Mouse (Mus musculus) embryonic facial prominence, embryonic 14.5 days (tissue): ENCODE measurements around the gene Rapgef2. TPM values are rescaled to one million over a fixed set of nuclear protein-coding genes. Genes with fewer than 3 reads are reported as not detected.
"Not testable (repeated sequence)": the region's sequence is repeated elsewhere in the genome, so short reads cannot be mapped to it uniquely, and the experiment has no call there.

ENCODE experiments used
- ATAC-seq: fragments of 200-750 bp; cut with Nextera tagmentation; 2 replicates; pipeline ENCODE4 v1.8.0; 2017; ENCODE audit warnings: low read depth, moderate number of reproducible peaks, moderate TSS enrichment
- DNase-seq: peaks from one replicate; pipeline ENCODE4 v3.0.0-alpha.2; 2015; ENCODE audit warnings: low spot score
- H3K27ac ChIP-seq: fragments of 300-500 bp; sonication (generic); replicated peaks from 2 replicates; pipeline ENCODE4 v1.5.1; 2014; ENCODE audit warnings: low read depth, mild to moderate bottlenecking, low read length, moderate library complexity
- H3K27me3 ChIP-seq: fragments of 300-500 bp; sonication (generic); replicated peaks from 2 replicates; pipeline ENCODE4 v1.6.1; 2014; ENCODE audit warnings: low read length; ENCODE audit not compliant: control insufficient read depth, insufficient read depth
- H3K36me3 ChIP-seq: fragments of 300-500 bp; sonication (generic); 2 replicates; pipeline ENCODE4 v1.6.1; 2014; ENCODE audit warnings: low read length, mixed read lengths; ENCODE audit not compliant: control insufficient read depth, insufficient read depth
- H3K4me1 ChIP-seq: fragments of 300-500 bp; sonication (generic); 2 replicates; pipeline ENCODE4 v1.6.1; 2014; ENCODE audit warnings: antibody characterized with exemption, low read length; ENCODE audit not compliant: control insufficient read depth, insufficient read depth
- H3K4me2 ChIP-seq: fragments of 300-500 bp; sonication (generic); 2 replicates; pipeline ENCODE4 v1.6.1; 2014; ENCODE audit warnings: low read depth, mild to moderate bottlenecking, low read length, moderate library complexity, mixed read lengths
- H3K4me3 ChIP-seq: fragments of 300-500 bp; sonication (generic); 2 replicates; pipeline ENCODE4 v1.5.1; 2014; ENCODE audit warnings: low read depth, mild to moderate bottlenecking, low read length
- H3K9ac ChIP-seq: fragments of 300-500 bp; sonication (generic); 2 replicates; pipeline ENCODE4 v1.6.1; 2014; ENCODE audit warnings: low read depth, mild to moderate bottlenecking, low read length, moderate library complexity, mixed read lengths
- H3K9me3 ChIP-seq: fragments of 300-500 bp; sonication (generic); 2 replicates; pipeline ENCODE4 v1.6.1; 2016; ENCODE audit warnings: low read length; ENCODE audit not compliant: control insufficient read depth
- WGBS: fragments of 180-500 bp; shearing (Covaris S2); extraction: QIAGEN DNeasy Blood & Tissue Kit; methylation state at CpG from one replicate; pipeline ENCODE4 v1.1.7; 2014; 5-methylcytosine and 5-hydroxymethylcytosine counted together
- polyA plus RNA-seq: library from polyadenylated mRNA; unstranded; fragments of >200 nt; fragmentation: Nextera tagmentation; extraction: Ambion mirVana; gene quantifications from 2 replicates; pipeline ENCODE4 v1.2.1, GENCODE M21; 2014

Gene Rapgef2
- polyA plus RNA-seq, 1 experiment from 2014 or later, result 8.5 TPM

GRCm38 (mm10) chr3:79180086-79180485, 106.2 kb downstream of the Rapgef2 start:
- DNase-seq (peak; percentile 62), ATAC-seq (peak; percentile 48; the same call in 1 of the 2 replicates)
- 29% methylated on average over 8 of the region's 8 CpGs for WGBS
- Histone ChIP-seq H3K4me1 (peaks cover 38% of the 10 kb centered on the region), H3K4me2 (peak overlapping the region; percentile 25; the same call in 1 of the 2 replicates), H3K4me3 (no peak overlapping the region), H3K27ac (no peak overlapping the region), H3K9me3 (no peaks in the 10 kb centered on the region), H3K36me3 (no peaks in the 10 kb centered on the region), H3K27me3 (no peaks in the 10 kb centered on the region), H3K9ac (no peak overlapping the region)

GRCm38 (mm10) chr3:79179499-79180053, 106.7 kb downstream of the Rapgef2 start:
- Histone ChIP-seq H3K4me1 (peaks cover 38% of the 10 kb centered on the region), H3K4me3 (no peak overlapping the region), H3K27ac (no peak overlapping the region), H3K27me3 (no peaks in the 10 kb centered on the region), H3K9ac (no peak overlapping the region), H3K4me2 (peak overlapping the region; percentile 25; the same call in 1 of the 2 replicates), H3K9me3 (no peaks in the 10 kb centered on the region), H3K36me3 (no peaks in the 10 kb centered on the region)
- WGBS, result 77% methylated on average over 2 of the region's 2 CpGs
- DNase-seq (no peak), ATAC-seq (no peak)

GRCm38 (mm10) chr3:79178708-79179107, 107.6 kb downstream of the Rapgef2 start:
- H3K4me3 ChIP-seq, result no peak overlapping the region
- H3K4me1 ChIP-seq, result peaks cover 38% of the 10 kb centered on the region
- no peaks in the 10 kb centered on the region for H3K9me3 ChIP-seq
- H3K4me2 ChIP-seq, result no peak overlapping the region
- no peaks in the 10 kb centered on the region for H3K27me3 ChIP-seq
- H3K27ac ChIP-seq, result no peak overlapping the region
- ATAC-seq (no peak), DNase-seq (no peak)
- no peaks in the 10 kb centered on the region for H3K36me3 ChIP-seq
- no peak overlapping the region for H3K9ac ChIP-seq
- WGBS, result 49% methylated on average over 3 of the region's 3 CpGs

- peaks cover 38% of the 10 kb centered on the region for H3K4me1 ChIP-seq
- 63% methylated on average over 6 of the region's 6 CpGs for WGBS
- H3K27ac ChIP-seq, result no peak overlapping the region
Observed at GRCm38 (mm10) chr3:79178070-79178469, 108.2 kb downstream of the Rapgef2 start.

GRCm38 (mm10) chr3:79177136-79177870, 109.0 kb downstream of the Rapgef2 start:
- Histone ChIP-seq H3K4me2 (no peak overlapping the region), H3K9ac (no peak overlapping the region), H3K9me3 (no peaks in the 10 kb centered on the region), H3K27me3 (no peaks in the 10 kb centered on the region), H3K4me3 (no peak overlapping the region), H3K36me3 (peaks cover 7% of the 10 kb centered on the region; the same call in 1 of the 2 replicates), H3K4me1 (peaks cover 38% of the 10 kb centered on the region), H3K27ac (no peak overlapping the region)
- DNase-seq (no peak), ATAC-seq (no peak)
- WGBS, result 83% methylated on average over 8 of the region's 8 CpGs

More at GRCm38 (mm10) chr3:79178070-79178469, 108.2 kb downstream of the Rapgef2 start:
- Histone ChIP-seq H3K4me2 (no peak overlapping the region), H3K36me3 (no peaks in the 10 kb centered on the region), H3K9me3 (no peaks in the 10 kb centered on the region), H3K9ac (no peak overlapping the region), H3K4me3 (no peak overlapping the region), H3K27me3 (no peaks in the 10 kb centered on the region)
- no peak for ATAC-seq
- no peak for DNase-seq

GRCm38 (mm10) chr3:79174168-79174567, 112.1 kb downstream of the Rapgef2 start:
- DNase-seq (no peak), ATAC-seq (no peak)
- no peak overlapping the region for H3K4me2 ChIP-seq
- H3K27ac ChIP-seq, result no peak overlapping the region
- no peaks in the 10 kb centered on the region for H3K27me3 ChIP-seq
- H3K4me1 ChIP-seq, result peaks cover 13% of the 10 kb centered on the region
- WGBS, result 77% methylated on average over 6 of the region's 6 CpGs
- H3K36me3 ChIP-seq, result peaks cover 14% of the 10 kb centered on the region
- H3K9me3 ChIP-seq, result no peaks in the 10 kb centered on the region
- H3K9ac ChIP-seq, result no peak overlapping the region
- no peak overlapping the region for H3K4me3 ChIP-seq

GRCm38 (mm10) chr3:79173291-79173690, 113.0 kb downstream of the Rapgef2 start:
- no peak for DNase-seq
- Histone ChIP-seq H3K4me2 (no peak overlapping the region), H3K4me1 (peaks cover 7% of the 10 kb centered on the region; the same call in 1 of the 2 replicates), H3K9me3 (no peaks in the 10 kb centered on the region), H3K4me3 (no peak overlapping the region), H3K9ac (no peak overlapping the region), H3K27ac (no peak overlapping the region), H3K36me3 (peaks cover 14% of the 10 kb centered on the region), H3K27me3 (no peaks in the 10 kb centered on the region)
- WGBS, result 78% methylated on average over 5 of the region's 5 CpGs
- no peak for ATAC-seq

- ATAC-seq, H3K9ac ChIP-seq, H3K9me3 ChIP-seq, H3K4me3 ChIP-seq, H3K4me1 ChIP-seq, H3K27me3 ChIP-seq, H3K4me2 ChIP-seq, H3K27ac ChIP-seq, DNase-seq: not testable (repeated sequence)
- WGBS, result 94% methylated on average over 8 of the region's 8 CpGs
- peaks cover 14% of the 10 kb centered on the region for H3K36me3 ChIP-seq
Observed at GRCm38 (mm10) chr3:79171146-79171545, 115.2 kb downstream of the Rapgef2 start.
